24 mouse cellular contexts compared by ENCODE assay signal in genomic region chr9:62124266-62124665, GRCm38 (mm10).
"Had no signal": no experiment of that assay in that cellular context is flagged by ENCODE, and none has a peak within 500 bp of the region (broad histone marks: within the 10 kb centered on the region; RNA-seq: fewer than 3 reads in every experiment).

No protein-coding gene starts in this region.

- ATAC-seq: hindbrain, postnatal 0 days; intestine, embryonic 16.5 days had no signal

- H3K4me3 ChIP-seq: heart, adult 2 months; heart, embryonic 13.5 days; heart, embryonic 15.5 days; hindbrain, embryonic 13.5 days; hindbrain, embryonic 15.5 days had no signal

- H3K27ac ChIP-seq: heart, adult 2 months; heart, embryonic 15.5 days; hindbrain, embryonic 13.5 days; hindbrain, embryonic 15.5 days; hindbrain, postnatal 0 days; kidney, embryonic 15.5 days; kidney, postnatal 0 days; limb, embryonic 12.5 days; liver, embryonic 13.5 days had no signal

- H3K9ac ChIP-seq: heart, embryonic 15.5 days; hindbrain, embryonic 13.5 days; hindbrain, embryonic 15.5 days; kidney, embryonic 15.5 days; limb, embryonic 12.5 days had no signal

- H3K27me3 ChIP-seq: heart, embryonic 15.5 days; hindbrain, embryonic 15.5 days; limb, embryonic 12.5 days had no signal

- H3K36me3 ChIP-seq: heart, embryonic 13.5 days; heart, embryonic 15.5 days; hindbrain, embryonic 13.5 days; hindbrain, embryonic 15.5 days; kidney, embryonic 15.5 days; limb, embryonic 10.5 days; limb, embryonic 12.5 days; liver, embryonic 13.5 days had no signal

- DNase-seq: gastrocnemius, postnatal 14 days; gastrocnemius, postnatal 36 days; heart, adult 11 months; heart, adult 2 months; heart, postnatal 14 days; heart, postnatal 36 days; kidney, adult 11 months; kidney, adult 2 months; kidney, adult 9 months; kidney, postnatal 14 days; kidney, postnatal 36 days; layer of hippocampus, adult 9-11 months; liver; liver, embryonic 13.5 days had no signal

- H3K9me3 ChIP-seq: heart, embryonic 13.5 days; heart, embryonic 15.5 days; hindbrain, embryonic 13.5 days; hindbrain, embryonic 15.5 days; kidney, embryonic 15.5 days; limb, embryonic 10.5 days; limb, embryonic 12.5 days; liver, embryonic 13.5 days had no signal
